Mouse (Mus musculus): ENCODE measurements at regions not wholly inside any gene's neighbourhood (a gene's known extent, or its start where the extent isn't known, plus 50 kb on each side); places are given as distances from the start of the nearest gene placed in this dataset.

GRCm38 (mm10) chr12:97899266-97899665 is 360.0 kb downstream of the Galc start:
- no peak for TF ChIP-seq CTCF (IDR thresholded peaks at IDR 0.05; ENCODE audit: low read depth, low read length)
- TF ChIP-seq POLR2A (IDR thresholded peaks at IDR 0.05; ENCODE audit: borderline replicate concordance, low read depth, low read length), result no peak
